Mouse (Mus musculus) kidney, adult 2 months (tissue): ENCODE results near the gene Myom1.

Experiments used
- CTCF ChIP-seq: fragments of 200-500 bp; conservative IDR thresholded peaks from 2 replicates; pipeline ENCODE4 v1.5.1; 2011; ENCODE audit warnings: low read depth, mild to moderate bottlenecking, control low read depth, low read length, moderate library complexity, mixed read lengths; ENCODE audit not compliant: insufficient read depth, insufficient read length
- POLR2A ChIP-seq: fragments of 200-500 bp; IDR thresholded peaks from one replicate; pipeline ENCODE4 v1.6.1; 2011; ENCODE audit warnings: low read depth, low read length, control low read depth

- TF ChIP-seq CTCF = no peak
- TF ChIP-seq POLR2A = no peak
Observed at GRCm38 (mm10) chr17:71010646-71011242, 8.3 kb downstream of the Myom1 start.
